Mouse (Mus musculus) MEL (cell line): ENCODE measurements at regions not wholly inside any gene's neighbourhood (a gene's known extent, or its start where the extent isn't known, plus 50 kb on each side); places are given as distances from the start of the nearest gene placed in this dataset.

Experiments used
- DNase-seq: peaks from one replicate; pipeline ENCODE4 v3.0.0; 2011; ENCODE audit warnings: low read depth, low spot score
- H3K27ac ChIP-seq: 2 replicates; pipeline ENCODE4 v1.5.1; 2012; ENCODE audit warnings: low read depth, mild to moderate bottlenecking, control low read depth, low read length, moderate library complexity; ENCODE audit not compliant: control insufficient read depth
- H3K27me3 ChIP-seq, 2 experiments: fragments of 150-350 bp in 1 of 2; sonication (generic) in 1 of 2; 2 replicates each; pipeline ENCODE4 v1.6.1; 2012; ENCODE audit warnings: low read length in 2 of 2, mild to moderate bottlenecking in 2 of 2, improper control_type of control experiment in 1 of 2, moderate library complexity in 1 of 2; ENCODE audit not compliant: insufficient read depth in 2 of 2, control insufficient read depth in 1 of 2
- H3K36me3 ChIP-seq, 2 experiments: 2 replicates each; pipeline ENCODE4 v1.6.1; 2012 to 2014; ENCODE audit warnings: low read length in 2 of 2, improper control_type of control experiment in 1 of 2, inconsistent platforms in 1 of 2, mild to moderate bottlenecking in 1 of 2; ENCODE audit not compliant: insufficient read depth in 2 of 2, control insufficient read depth in 1 of 2
- H3K4me1 ChIP-seq, 2 experiments: fragments of 150-350 bp in 1 of 2; sonication (generic) in 1 of 2; 2 replicates each; pipeline ENCODE4 v1.6.1; 2012; ENCODE audit warnings: low read length in 2 of 2, improper control_type of control experiment in 1 of 2, mild to moderate bottlenecking in 1 of 2; ENCODE audit not compliant: insufficient read depth in 2 of 2, control insufficient read depth in 1 of 2
- H3K4me3 ChIP-seq, 2 experiments: fragments of 150-350 bp in 1 of 2; sonication (generic) in 1 of 2; 2 replicates each; pipeline ENCODE4 v1.5.1; 2012; ENCODE audit warnings: low read depth in 2 of 2, low read length in 2 of 2, mild to moderate bottlenecking in 2 of 2, moderate library complexity in 2 of 2, control low read depth in 1 of 2, improper control_type of control experiment in 1 of 2; ENCODE audit not compliant: control insufficient read depth in 1 of 2, insufficient read depth in 1 of 2
- H3K79me2 ChIP-seq: 2 replicates; pipeline ENCODE4 v1.6.1; 2012; ENCODE audit warnings: mild to moderate bottlenecking, low read length, moderate library complexity; ENCODE audit not compliant: control insufficient read depth, poor library complexity, insufficient read depth
- H3K9ac ChIP-seq: 2 replicates; pipeline ENCODE4 v1.6.1; 2012; ENCODE audit warnings: low read depth, mild to moderate bottlenecking, control low read depth, low read length, moderate library complexity; ENCODE audit not compliant: control insufficient read depth, poor library complexity, severe bottlenecking
- H3K9me3 ChIP-seq: fragments of 150-350 bp; sonication (generic); replicated peaks from 2 replicates; pipeline ENCODE4 v1.6.1; 2012; ENCODE audit warnings: mild to moderate bottlenecking, low read length, improper control_type of control experiment, moderate library complexity; ENCODE audit not compliant: insufficient read depth
- BHLHE40 ChIP-seq: IDR thresholded peaks from 2 replicates; pipeline ENCODE4 v1.6.1; 2012; ENCODE audit warnings: low read depth, mild to moderate bottlenecking, inconsistent platforms, low read length, improper control_type of control experiment, borderline replicate concordance
- CHD1 ChIP-seq: IDR thresholded peaks from 2 replicates; pipeline ENCODE4 v1.6.1; 2012; ENCODE audit warnings: low read depth, mild to moderate bottlenecking, inconsistent platforms, low read length, improper control_type of control experiment
- CTCF ChIP-seq, 3 experiments: IDR thresholded peaks in 2 of 3; conservative IDR thresholded peaks in 1 of 3; 2 replicates each; pipeline ENCODE4 v1.5.1; 2011 to 2012; ENCODE audit warnings: low read length in 3 of 3, low read depth in 2 of 3, mild to moderate bottlenecking in 2 of 3, improper control_type of control experiment in 1 of 3, inconsistent platforms in 1 of 3, mixed read lengths in 1 of 3, moderate library complexity in 1 of 3; ENCODE audit not compliant: control insufficient read depth in 1 of 3, insufficient read depth in 1 of 3, poor library complexity in 1 of 3, severe bottlenecking in 1 of 3
- E2F4 ChIP-seq: IDR thresholded peaks from 2 replicates; pipeline ENCODE4 v1.6.1; 2011; ENCODE audit warnings: low read depth, low read length, improper control_type of control experiment, borderline replicate concordance
- EP300 ChIP-seq, 2 experiments: IDR thresholded peaks; 2 replicates each; pipeline ENCODE4 v1.6.1; 2011; ENCODE audit warnings: improper control_type of control experiment in 2 of 2, low read length in 2 of 2, low read depth in 1 of 2, mild to moderate bottlenecking in 1 of 2
- ETS1 ChIP-seq: IDR thresholded peaks from 2 replicates; pipeline ENCODE4 v1.6.1; 2012; ENCODE audit warnings: low read depth, mild to moderate bottlenecking, inconsistent platforms, low read length, improper control_type of control experiment, moderate library complexity
- GABPA ChIP-seq: IDR thresholded peaks from 2 replicates; pipeline ENCODE4 v1.6.1; 2012; ENCODE audit warnings: low read depth, mild to moderate bottlenecking, inconsistent platforms, low read length, improper control_type of control experiment, moderate library complexity
- GATA1 ChIP-seq: IDR thresholded peaks from 2 replicates; pipeline ENCODE4 v1.6.1; 2011; ENCODE audit warnings: low read depth, low read length, improper control_type of control experiment
- HCFC1 ChIP-seq: IDR thresholded peaks from 2 replicates; pipeline ENCODE4 v1.6.1; 2012; ENCODE audit warnings: low read depth, mild to moderate bottlenecking, inconsistent platforms, low read length, improper control_type of control experiment, moderate library complexity
- JUND ChIP-seq: IDR thresholded peaks from 2 replicates; pipeline ENCODE4 v1.6.1; 2011; ENCODE audit warnings: low read depth, mild to moderate bottlenecking, improper control_type of control experiment, low read length
- KAT2A ChIP-seq: conservative IDR thresholded peaks from 2 replicates; pipeline ENCODE4 v1.6.1; 2012; ENCODE audit warnings: low read depth, low read length, improper control_type of control experiment, inconsistent platforms
- MAFK ChIP-seq: IDR thresholded peaks from 2 replicates; pipeline ENCODE4 v1.6.1; 2011; ENCODE audit warnings: low read depth, mild to moderate bottlenecking, low read length, improper control_type of control experiment, borderline replicate concordance
- MAX ChIP-seq: IDR thresholded peaks from 2 replicates; pipeline ENCODE4 v1.6.1; 2011; ENCODE audit warnings: low read length, improper control_type of control experiment
- MAZ ChIP-seq: IDR thresholded peaks from 2 replicates; pipeline ENCODE4 v1.6.1; 2012; ENCODE audit warnings: low read depth, mild to moderate bottlenecking, inconsistent platforms, low read length, improper control_type of control experiment
- MEF2A ChIP-seq: IDR thresholded peaks from 2 replicates; pipeline ENCODE4 v1.6.1; 2014; ENCODE audit warnings: low read depth, mild to moderate bottlenecking, inconsistent platforms, low read length, improper control_type of control experiment; ENCODE audit not compliant: poor library complexity, insufficient replicate concordance, severe bottlenecking; ENCODE audit errors: extremely low read depth
- MXI1 ChIP-seq: IDR thresholded peaks from 2 replicates; pipeline ENCODE4 v1.6.1; 2011; ENCODE audit warnings: mild to moderate bottlenecking, low read depth, low read length, improper control_type of control experiment
- MYB ChIP-seq: IDR thresholded peaks from 2 replicates; pipeline ENCODE4 v1.6.1; 2011; ENCODE audit warnings: mild to moderate bottlenecking, low read depth, low read length, improper control_type of control experiment
- NELFE ChIP-seq: IDR thresholded peaks from 2 replicates; pipeline ENCODE4 v1.6.1; 2011; ENCODE audit warnings: low read depth, low read length, improper control_type of control experiment
- NRF1 ChIP-seq: IDR thresholded peaks from 2 replicates; pipeline ENCODE4 v1.6.1; 2014; ENCODE audit warnings: low read depth, mild to moderate bottlenecking, inconsistent platforms, low read length, improper control_type of control experiment, moderate library complexity; ENCODE audit not compliant: poor library complexity, insufficient read depth, severe bottlenecking
- POLR2A ChIP-seq, 2 experiments: IDR thresholded peaks; 2 replicates each; pipeline ENCODE4 v1.6.1; 2011 to 2012; ENCODE audit warnings: low read length in 2 of 2, mild to moderate bottlenecking in 2 of 2, control low read depth in 1 of 2, improper control_type of control experiment in 1 of 2, low read depth in 1 of 2, moderate library complexity in 1 of 2; ENCODE audit not compliant: control insufficient read depth in 1 of 2, insufficient read depth in 1 of 2, poor library complexity in 1 of 2
- POLR2AphosphoS2 ChIP-seq: IDR thresholded peaks from 2 replicates; pipeline ENCODE4 v1.6.1; 2011; ENCODE audit warnings: low read length, improper control_type of control experiment
- RAD21 ChIP-seq: IDR thresholded peaks from 2 replicates; pipeline ENCODE4 v1.6.1; 2011; ENCODE audit warnings: mild to moderate bottlenecking, low read depth, low read length, improper control_type of control experiment
- RCOR1 ChIP-seq: IDR thresholded peaks from 2 replicates; pipeline ENCODE4 v1.6.1; 2012; ENCODE audit warnings: low read depth, mild to moderate bottlenecking, inconsistent platforms, low read length, improper control_type of control experiment
- SIN3A ChIP-seq: IDR thresholded peaks from 2 replicates; pipeline ENCODE4 v1.6.1; 2012; ENCODE audit warnings: low read length, improper control_type of control experiment, inconsistent platforms
- TAL1 ChIP-seq: IDR thresholded peaks from 2 replicates; pipeline ENCODE4 v1.6.1; 2012; ENCODE audit warnings: mild to moderate bottlenecking, inconsistent platforms, low read length, moderate library complexity, mixed read lengths
- TBP ChIP-seq: IDR thresholded peaks from 2 replicates; pipeline ENCODE4 v1.8.0; 2011; ENCODE audit warnings: low read depth, low read length, improper control_type of control experiment
- TCF12 ChIP-seq: IDR thresholded peaks from 2 replicates; pipeline ENCODE4 v1.6.1; 2014; ENCODE audit warnings: low read depth, mild to moderate bottlenecking, inconsistent platforms, low read length, improper control_type of control experiment, moderate library complexity
- USF2 ChIP-seq, 2 experiments: IDR thresholded peaks; 2 replicates each; pipeline ENCODE4 v1.6.1; 2011 to 2012; ENCODE audit warnings: improper control_type of control experiment in 2 of 2, low read length in 2 of 2, borderline replicate concordance in 1 of 2, inconsistent platforms in 1 of 2, low read depth in 1 of 2, mild to moderate bottlenecking in 1 of 2; ENCODE audit not compliant: insufficient read depth in 1 of 2
- ZKSCAN1 ChIP-seq: IDR thresholded peaks from 2 replicates; pipeline ENCODE4 v1.6.1; 2012; ENCODE audit warnings: low read depth, mild to moderate bottlenecking, inconsistent platforms, low read length, improper control_type of control experiment, moderate library complexity
- ZNF384 ChIP-seq: IDR thresholded peaks from 2 replicates; pipeline ENCODE4 v1.6.1; 2012; ENCODE audit warnings: low read depth, mild to moderate bottlenecking, inconsistent platforms, low read length, improper control_type of control experiment

DNA sequence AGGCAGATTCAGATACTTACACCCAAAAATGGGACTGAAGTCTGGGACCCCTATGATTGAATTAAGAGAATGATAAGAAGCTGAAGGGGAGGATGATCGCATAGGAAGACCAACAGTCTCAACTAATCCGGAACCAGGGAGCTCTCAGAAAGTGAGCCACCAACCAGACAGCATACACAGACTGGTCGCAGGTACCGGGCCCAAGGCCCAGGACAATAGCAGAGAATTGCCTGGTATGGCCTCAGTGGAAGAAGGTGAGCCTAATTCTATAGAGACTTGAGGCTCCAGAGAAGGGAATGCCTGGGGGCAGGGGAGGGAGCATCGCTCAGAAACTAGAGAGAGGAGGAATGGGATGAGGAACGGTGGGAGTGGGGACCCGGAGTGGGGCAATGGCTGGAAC lies 1116.8 kb downstream of the Basp1 start:
- no peaks in the 10 kb centered on the region; a peak in 1 of 4 replicates for H3K27me3 ChIP-seq
- H3K4me1 ChIP-seq, result no peaks in the 10 kb centered on the region

DNA sequence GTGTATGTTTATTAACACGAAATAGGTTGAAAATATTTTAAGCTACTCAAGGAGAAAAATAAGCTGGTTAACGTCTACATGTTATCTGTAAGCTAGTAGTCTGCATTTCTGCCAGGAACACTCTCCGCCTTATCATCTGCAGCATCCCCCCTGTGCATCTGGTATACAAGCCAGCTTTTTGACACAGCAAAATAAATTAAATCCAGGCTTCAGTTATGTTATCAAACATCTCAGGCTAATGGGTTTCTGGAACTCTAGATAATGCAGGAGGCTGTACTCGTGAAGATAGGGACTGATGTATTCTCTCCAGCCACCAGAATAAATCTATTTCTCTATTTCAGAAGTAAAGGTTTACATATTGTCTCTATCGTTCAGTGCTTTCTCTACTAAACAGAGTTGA lies 1138.5 kb downstream of the Basp1 start:
- DNase-seq, result peak; percentile 52

More for the DNA sequence above, 1116.8 kb downstream of the Basp1 start:
- Histone ChIP-seq H3K27ac (no peak overlapping the region), H3K9ac (no peak overlapping the region), H3K79me2 (no peaks in the 10 kb centered on the region), H3K4me3 (no peak overlapping the region), H3K9me3 (no peaks in the 10 kb centered on the region), H3K36me3 (no peaks in the 10 kb centered on the region)
- no peak for DNase-seq
- no peak for TF ChIP-seq POLR2A (IDR thresholded peaks at IDR 0.05; ENCODE audit: control insufficient read depth in 1 of 2, insufficient read depth in 1 of 2, low read depth in 1 of 2, low read length in 2 of 2, poor library complexity in 1 of 2)

DNA sequence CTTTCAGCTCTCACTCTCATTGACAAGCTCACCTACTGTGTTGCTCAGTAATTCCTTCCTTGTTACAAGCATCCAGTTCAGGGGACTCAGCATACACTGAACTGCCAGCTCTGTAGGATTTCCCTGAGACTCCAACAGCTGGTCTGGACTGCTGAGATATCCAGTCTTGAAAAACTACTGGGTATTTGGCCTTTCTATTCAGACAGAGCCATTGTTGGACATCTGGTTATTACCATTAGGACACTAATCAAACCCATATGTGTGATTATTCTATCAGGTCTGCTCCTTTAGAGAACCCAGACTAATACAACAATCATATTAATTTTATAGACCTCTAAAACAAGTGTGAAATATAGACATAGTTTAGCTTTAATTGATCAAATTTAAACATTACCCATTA lies 1146.2 kb downstream of the Basp1 start:
- TF ChIP-seq CTCF (IDR thresholded peaks at IDR 0.05 in 2 of 3, conservative IDR thresholded peaks at IDR 0.05 in 1 of 3; ENCODE audit: control insufficient read depth in 1 of 3, insufficient read depth in 1 of 3, low read depth in 2 of 3, low read length in 3 of 3, poor library complexity in 1 of 3, severe bottlenecking in 1 of 3) (no peak), GABPA (no peak), MXI1 (no peak), RAD21 (no peak), HCFC1 (no peak), MAX (no peak), POLR2AphosphoS2 (no peak), TAL1 (no peak), NELFE (no peak), ZNF384 (no peak), CHD1 (no peak), NRF1 (no peak)
- TF ChIP-seq, all 39 proteins: peak for 0
- Histone ChIP-seq H3K27ac (no peak overlapping the region), H3K4me1 (peaks cover 0 to 4% of the 10 kb centered on the region in 2 experiments; a peak in 1 of 4 replicates), H3K4me3 (no peak overlapping the region), H3K36me3 (no peaks in the 10 kb centered on the region), H3K79me2 (no peaks in the 10 kb centered on the region), H3K9ac (no peak overlapping the region), H3K27me3 (no peaks in the 10 kb centered on the region), H3K9me3 (no peaks in the 10 kb centered on the region)
- no peak for DNase-seq

More for the DNA sequence above, 1138.5 kb downstream of the Basp1 start:
- H3K9ac ChIP-seq, result no peak overlapping the region
- no peaks in the 10 kb centered on the region for H3K27me3 ChIP-seq
- peak overlapping the region; percentile 70; the same call in 1 of the 2 replicates for H3K27ac ChIP-seq
- no peak; the same call in 1 of the 2 replicates for TF ChIP-seq MXI1
- peak; percentile 98 for TF ChIP-seq TCF12
- peak; percentile 97 for TF ChIP-seq RCOR1
- TF ChIP-seq GABPA, result peak; percentile 71; the same call in 1 of the 2 replicates
- TF ChIP-seq CTCF (IDR thresholded peaks at IDR 0.05 in 2 of 3, conservative IDR thresholded peaks at IDR 0.05 in 1 of 3; ENCODE audit: control insufficient read depth in 1 of 3, insufficient read depth in 1 of 3, low read depth in 2 of 3, low read length in 3 of 3, poor library complexity in 1 of 3, severe bottlenecking in 1 of 3), result no peak
- TF ChIP-seq TBP, result no peak
- 0 out of 2 replicates have a peak, but pooled peaks have one; percentile 52 for TF ChIP-seq MEF2A
- TF ChIP-seq RAD21, result no peak
- TF ChIP-seq MAFK, result peak; percentile 38; the same call in 1 of the 2 replicates
- TF ChIP-seq E2F4, result no peak
- TF ChIP-seq CHD1, result no peak
- peak; percentile 57 for TF ChIP-seq SIN3A
- peak; percentile 94 for TF ChIP-seq ETS1
- no peak for TF ChIP-seq POLR2AphosphoS2
- no peak for TF ChIP-seq JUND
- TF ChIP-seq NELFE, result no peak
- TF ChIP-seq TAL1, result peak; percentile 28; the same call in 1 of the 2 replicates
- TF ChIP-seq BHLHE40, result peak; percentile 35
- TF ChIP-seq KAT2A, result 0 out of 2 replicates have a peak, but pooled peaks have one; percentile 10
- peak; percentile 84 to 95 for TF ChIP-seq EP300 (IDR thresholded peaks at IDR 0.05; ENCODE audit: low read depth in 1 of 2, low read length in 2 of 2)
- TF ChIP-seq USF2 (IDR thresholded peaks at IDR 0.05; ENCODE audit: borderline replicate concordance in 1 of 2, insufficient read depth in 1 of 2, low read depth in 1 of 2, low read length in 2 of 2), result no peak
- peak; percentile 67; the same call in 1 of the 2 replicates for TF ChIP-seq MAZ
- peak; percentile 68 for TF ChIP-seq MYB
- TF ChIP-seq ZKSCAN1, result no peak
- peak; percentile 83 for TF ChIP-seq GATA1
- peaks cover 0 to 11% of the 10 kb centered on the region in 2 experiments; a peak in 2 of 4 replicates for H3K4me1 ChIP-seq
- H3K9me3 ChIP-seq, result no peaks in the 10 kb centered on the region
- H3K36me3 ChIP-seq, result peaks cover 0 to 9% of the 10 kb centered on the region in 2 experiments; a peak in 2 of 4 replicates
- peak overlapping the region in 1 of 2 experiments; percentile 41; a peak in 2 of 4 replicates for H3K4me3 ChIP-seq
- H3K79me2 ChIP-seq, result no peaks in the 10 kb centered on the region
